8 mouse cellular contexts compared by ENCODE assay signal in genomic region chr2:11778087-11778823, GRCm38 (mm10). TPM values are rescaled to one million over a fixed set of nuclear protein-coding genes. Genes with fewer than 3 reads are reported as not detected.
DNase-seq lines count a peak whose midpoint lies in the region; ATAC-seq and TF ChIP-seq lines count a peak whose summit lies in the region.

No protein-coding gene starts in this region.

- TF ChIP-seq RAD21 in MEL (IDR thresholded peaks at IDR 0.05; ENCODE audit: low read depth, low read length) = no peak

- H3K79me2 ChIP-seq in MEL (ENCODE audit: control insufficient read depth, insufficient read depth, low read length, poor library complexity) = peaks cover 24% of the 10 kb centered on the region

- H3K4me1 ChIP-seq in MEL (ENCODE audit: control insufficient read depth in 1 of 2, insufficient read depth in 2 of 2, low read length in 2 of 2) = peaks cover 0 to 10% of the 10 kb centered on the region in 2 experiments; a peak in 1 of 4 replicates
- peaks cover 9% of the 10 kb centered on the region; the same call in 1 of the 2 replicates for H3K4me1 ChIP-seq in cerebellum, adult 2 months (ENCODE audit: control insufficient read depth, insufficient read depth, low read length)
- peaks cover 17% of the 10 kb centered on the region; the same call in 1 of the 2 replicates for H3K4me1 ChIP-seq in forebrain, postnatal 0 days (ENCODE audit: insufficient read depth)
- peaks cover 27% of the 10 kb centered on the region for H3K4me1 ChIP-seq in lung, embryonic 15.5 days

- peak; percentile 95 for DNase-seq in MEL (ENCODE audit: low read depth, low spot score)
- peak; percentile 85 to 86 for DNase-seq in cerebellum, adult 2 months
- peak; percentile 93 for DNase-seq in forebrain, postnatal 0 days
- DNase-seq in heart, postnatal 4 days = peak; percentile 86
- peak; percentile 75 to 80 for DNase-seq in layer of hippocampus, adult 8-10 months (ENCODE audit: low spot score in 2 of 2)
- peak; percentile 58 for DNase-seq in ovary, adult 18-20 months (ENCODE audit: low spot score)
- DNase-seq in thymus, postnatal 0 days (ENCODE audit: low spot score) = peak; percentile 94

- TF ChIP-seq POLR2A in MEL (IDR thresholded peaks at IDR 0.05; ENCODE audit: control insufficient read depth in 1 of 2, insufficient read depth in 1 of 2, low read depth in 1 of 2, low read length in 2 of 2, poor library complexity in 1 of 2) = peak; percentile 56 to 66; a peak in 3 of 4 replicates
- TF ChIP-seq POLR2A in cerebellum, adult 2 months (IDR thresholded peaks at IDR 0.05; ENCODE audit: borderline replicate concordance, insufficient read depth, low read length) = peak; percentile 71

- 0 out of 6 replicates have a peak, but pooled peaks of 1 of the 3 experiments have one; percentile 2 for TF ChIP-seq CTCF in MEL (IDR thresholded peaks at IDR 0.05 in 2 of 3, conservative IDR thresholded peaks at IDR 0.05 in 1 of 3; ENCODE audit: control insufficient read depth in 1 of 3, insufficient read depth in 1 of 3, low read depth in 2 of 3, low read length in 3 of 3, poor library complexity in 1 of 3, severe bottlenecking in 1 of 3)
- peak; percentile 16; the same call in 1 of the 2 replicates for TF ChIP-seq CTCF in cerebellum, adult 2 months (IDR thresholded peaks at IDR 0.05; ENCODE audit: borderline replicate concordance, insufficient read depth, low read depth, low read length)
- TF ChIP-seq CTCF in forebrain, postnatal 0 days (IDR thresholded peaks at IDR 0.05; ENCODE audit: low read depth) = peak; percentile 64

- TF ChIP-seq EP300 in MEL (IDR thresholded peaks at IDR 0.05; ENCODE audit: low read depth in 1 of 2, low read length in 2 of 2) = no peak

- H3K9ac ChIP-seq in MEL (ENCODE audit: control insufficient read depth, low read depth, low read length, poor library complexity, severe bottlenecking) = peak overlapping the region; percentile 78
- peak overlapping the region; percentile 84 for H3K9ac ChIP-seq in forebrain, postnatal 0 days
- H3K9ac ChIP-seq in lung, embryonic 15.5 days = peak overlapping the region; percentile 66

- peak; percentile 90 for ATAC-seq in forebrain, postnatal 0 days
- peak; percentile 82 for ATAC-seq in lung, embryonic 15.5 days (ENCODE audit: borderline replicate concordance, extremely low read depth, low FRiP score, low TSS enrichment)

- no peaks in the 10 kb centered on the region for H3K9me3 ChIP-seq in MEL (replicated peaks; ENCODE audit: insufficient read depth, low read length)
- H3K9me3 ChIP-seq in forebrain, postnatal 0 days (ENCODE audit: low read length) = no peaks in the 10 kb centered on the region
- H3K9me3 ChIP-seq in lung, embryonic 15.5 days = no peaks in the 10 kb centered on the region

- peak overlapping the region; percentile 84 for H3K4me2 ChIP-seq in forebrain, postnatal 0 days (ENCODE audit: low read depth)
- H3K4me2 ChIP-seq in lung, embryonic 15.5 days = peak overlapping the region; percentile 95

- peak overlapping the region; percentile 75 for H3K27ac ChIP-seq in MEL (ENCODE audit: control insufficient read depth, low read depth, low read length)
- peak overlapping the region; percentile 78 for H3K27ac ChIP-seq in cerebellum, adult 2 months (ENCODE audit: insufficient read depth, low read length)
- peak overlapping the region; percentile 94 for H3K27ac ChIP-seq in forebrain, postnatal 0 days (ENCODE audit: low read depth, low read length)
- H3K27ac ChIP-seq in lung, embryonic 15.5 days = peak overlapping the region; percentile 95

- under 1% methylated on average over 43 of the region's 43 CpGs for WGBS in cerebellum, adult 2 months
- under 1% methylated on average over 43 of the region's 43 CpGs for WGBS in forebrain, postnatal 0 days
- under 1% methylated on average over 43 of the region's 43 CpGs for WGBS in lung, embryonic 15.5 days

- peak overlapping the region; percentile 72 to 80 for H3K4me3 ChIP-seq in MEL (ENCODE audit: control insufficient read depth in 1 of 2, insufficient read depth in 1 of 2, low read depth in 2 of 2, low read length in 2 of 2)
- H3K4me3 ChIP-seq in cerebellum, adult 2 months (replicated peaks; ENCODE audit: insufficient read depth, low read depth, low read length) = peak overlapping the region; percentile 73
- peak overlapping the region; percentile 68 for H3K4me3 ChIP-seq in forebrain, postnatal 0 days (ENCODE audit: low read depth, low read length)
- peak overlapping the region; percentile 80 for H3K4me3 ChIP-seq in lung, embryonic 15.5 days

- peaks cover 0 to 7% of the 10 kb centered on the region in 2 experiments; a peak in 2 of 4 replicates for H3K36me3 ChIP-seq in MEL (ENCODE audit: control insufficient read depth in 1 of 2, insufficient read depth in 2 of 2, low read length in 2 of 2)
- H3K36me3 ChIP-seq in forebrain, postnatal 0 days (ENCODE audit: insufficient read depth) = peaks cover 17% of the 10 kb centered on the region
- H3K36me3 ChIP-seq in lung, embryonic 15.5 days = peaks cover 30% of the 10 kb centered on the region

- no peaks in the 10 kb centered on the region for H3K27me3 ChIP-seq in MEL (ENCODE audit: control insufficient read depth in 1 of 2, insufficient read depth in 2 of 2, low read length in 2 of 2)
- H3K27me3 ChIP-seq in cerebellum, adult 2 months (ENCODE audit: control insufficient read depth, insufficient read depth, low read length) = no peaks in the 10 kb centered on the region
- no peaks in the 10 kb centered on the region for H3K27me3 ChIP-seq in forebrain, postnatal 0 days (ENCODE audit: insufficient read depth, low read length)
- no peaks in the 10 kb centered on the region for H3K27me3 ChIP-seq in lung, embryonic 15.5 days

TF ChIP-seq in MEL, 35 proteins besides CTCF, POLR2A, EP300 and RAD21 (continues in another document):
- peak; percentile 92 for TF ChIP-seq ELF1 (IDR thresholded peaks at IDR 0.05; ENCODE audit: low read depth, low read length)
- TF ChIP-seq KAT2A (conservative IDR thresholded peaks at IDR 0.05; ENCODE audit: low read depth, low read length) = no peak; the same call in 1 of the 2 replicates
- TF ChIP-seq USF2 (IDR thresholded peaks at IDR 0.05; ENCODE audit: borderline replicate concordance in 1 of 2, insufficient read depth in 1 of 2, low read depth in 1 of 2, low read length in 2 of 2) = peak; percentile 76 to 92
- no peak for TF ChIP-seq SMC3 (IDR thresholded peaks at IDR 0.05; ENCODE audit: low read depth, low read length)
- TF ChIP-seq NELFE (IDR thresholded peaks at IDR 0.05; ENCODE audit: low read depth, low read length) = peak; percentile 73
- no peak for TF ChIP-seq ZC3H11A (IDR thresholded peaks at IDR 0.05; ENCODE audit: low read depth, low read length)
- TF ChIP-seq POLR2AphosphoS2 (IDR thresholded peaks at IDR 0.05; ENCODE audit: low read length) = peak; percentile 59; the same call in 1 of the 2 replicates
- 0 out of 2 replicates have a peak, but pooled peaks have one; percentile 21 for TF ChIP-seq MYC (IDR thresholded peaks at IDR 0.05; ENCODE audit: low read depth, low read length)
- no peak for TF ChIP-seq ZNF384 (IDR thresholded peaks at IDR 0.05; ENCODE audit: low read depth, low read length)
- no peak for TF ChIP-seq CHD2 (IDR thresholded peaks at IDR 0.05; ENCODE audit: low read length)
- no peak for TF ChIP-seq GATA1 (IDR thresholded peaks at IDR 0.05; ENCODE audit: low read depth, low read length)
- TF ChIP-seq JUND (IDR thresholded peaks at IDR 0.05; ENCODE audit: low read depth, low read length) = no peak
- peak; percentile 77; the same call in 1 of the 2 replicates for TF ChIP-seq TBP (IDR thresholded peaks at IDR 0.05; ENCODE audit: low read depth, low read length)
- TF ChIP-seq ZMIZ1 (IDR thresholded peaks at IDR 0.05; ENCODE audit: low read depth, low read length) = peak; percentile 61; the same call in 1 of the 2 replicates
- TF ChIP-seq ZKSCAN1 (IDR thresholded peaks at IDR 0.05; ENCODE audit: low read depth, low read length) = no peak
- peak; percentile 94 for TF ChIP-seq MAX (IDR thresholded peaks at IDR 0.05; ENCODE audit: low read length)
- no peak for TF ChIP-seq GABPA (IDR thresholded peaks at IDR 0.05; ENCODE audit: low read depth, low read length)
- no peak for TF ChIP-seq MYB (IDR thresholded peaks at IDR 0.05; ENCODE audit: low read depth, low read length)
- TF ChIP-seq RCOR1 (IDR thresholded peaks at IDR 0.05; ENCODE audit: low read depth, low read length) = no peak
- TF ChIP-seq NRF1 (IDR thresholded peaks at IDR 0.05; ENCODE audit: insufficient read depth, low read depth, low read length, poor library complexity, severe bottlenecking) = no peak
- TF ChIP-seq MEF2A (IDR thresholded peaks at IDR 0.05; ENCODE audit: extremely low read depth, insufficient replicate concordance, low read depth, low read length, poor library complexity, severe bottlenecking) = no peak
- peak; percentile 82 for TF ChIP-seq HCFC1 (IDR thresholded peaks at IDR 0.05; ENCODE audit: low read depth, low read length)

RNA-seq across cellular contexts. Expression of gene Ankrd16, which starts 0.6 kb away (rescaled TPM):
- total RNA-seq in MEL (2012; rRNA removed) = 11.6 and 12.9 TPM in 2 replicates
- polyA plus RNA-seq in MEL (2012; ENCODE audit: insufficient read depth in 1 of 2, insufficient read length in 2 of 2, low read depth in 1 of 2, low replicate concordance in 2 of 2, missing spikeins in 1 of 2) = 10 to 100 TPM in 1 of 2 experiments, not detected in 1; 23.5 TPM
- 92.5 and 95.3 TPM in 2 replicates for polyA plus RNA-seq in cerebellum, adult 2 months (2012; rRNA removed)
- 51.1 and 57.1 TPM in 2 replicates for total RNA-seq in forebrain, postnatal 0 days (2014; rRNA removed)
- 18.5 and 26.9 TPM in 2 replicates for polyA plus RNA-seq in forebrain, postnatal 0 days (2015; fragmentation: Nextera tagmentation; extraction: Ambion mirVana)
- total RNA-seq in heart, postnatal 4 days (2021) = 10 to 100 TPM; 31.0 to 35.5 TPM
- 10 to 100 TPM; 49.0 to 65.8 (median 61.4) TPM for total RNA-seq in layer of hippocampus, adult 8-10 months (2022)
- polyA plus RNA-seq in lung, embryonic 15.5 days (2015; fragmentation: Nextera tagmentation; extraction: Ambion mirVana) = 34.6 and 41.7 TPM in 2 replicates
- polyA plus RNA-seq in thymus, postnatal 0 days (2015; fragmentation: Nextera tagmentation; extraction: Ambion mirVana) = 28.3 and 41.2 TPM in 2 replicates

RNA-seq across cellular contexts. Expression of gene Fbh1, which starts 0.9 kb away (rescaled TPM):
- total RNA-seq in MEL (2012; rRNA removed) = 33.7 and 34.9 TPM in 2 replicates
- polyA plus RNA-seq in MEL (2012; ENCODE audit: insufficient read depth in 1 of 2, insufficient read length in 2 of 2, low read depth in 1 of 2, low replicate concordance in 2 of 2, missing spikeins in 1 of 2) = 10 to 100 TPM in 1 of 2 experiments, not detected in 1; 44.9 TPM
- polyA plus RNA-seq in cerebellum, adult 2 months (2012; rRNA removed) = 66.8 and 71.9 TPM in 2 replicates
- 84.0 and 98.9 TPM in 2 replicates for total RNA-seq in forebrain, postnatal 0 days (2014; rRNA removed)
- polyA plus RNA-seq in forebrain, postnatal 0 days (2015; fragmentation: Nextera tagmentation; extraction: Ambion mirVana) = 64.8 and 66.2 TPM in 2 replicates
- 10 to 100 TPM; 69.1 to 69.5 TPM for total RNA-seq in heart, postnatal 4 days (2021)
- 10 to 100 TPM; 68.9 to 94.6 (median 72.0) TPM for total RNA-seq in layer of hippocampus, adult 8-10 months (2022)
- 98.8 and 105 TPM in 2 replicates for polyA plus RNA-seq in lung, embryonic 15.5 days (2015; fragmentation: Nextera tagmentation; extraction: Ambion mirVana)
- 63.0 and 65.7 TPM in 2 replicates for polyA plus RNA-seq in thymus, postnatal 0 days (2015; fragmentation: Nextera tagmentation; extraction: Ambion mirVana)

Comparison
In these comparisons a context has a peak if more than half of its experiments do, and no peak if none do; other contexts are left out.
1. Peak in every context shown above with its lines: DNase-seq, ATAC-seq, H3K4me3 ChIP-seq and H3K27ac ChIP-seq.